Mouse (Mus musculus): Measurements from ENCODE around the gene Ccdc57. TPM values are rescaled to one million over a fixed set of nuclear protein-coding genes. Genes with fewer than 3 reads are reported as not detected.
"Not testable (repeated sequence)": the region's sequence is repeated elsewhere in the genome, so short reads cannot be mapped to it uniquely, and the experiment has no call there.

Ccdc57 gene
- total RNA-seq, 2 experiments from 2014 or later: 1.7 to 1.8 TPM

DNA sequence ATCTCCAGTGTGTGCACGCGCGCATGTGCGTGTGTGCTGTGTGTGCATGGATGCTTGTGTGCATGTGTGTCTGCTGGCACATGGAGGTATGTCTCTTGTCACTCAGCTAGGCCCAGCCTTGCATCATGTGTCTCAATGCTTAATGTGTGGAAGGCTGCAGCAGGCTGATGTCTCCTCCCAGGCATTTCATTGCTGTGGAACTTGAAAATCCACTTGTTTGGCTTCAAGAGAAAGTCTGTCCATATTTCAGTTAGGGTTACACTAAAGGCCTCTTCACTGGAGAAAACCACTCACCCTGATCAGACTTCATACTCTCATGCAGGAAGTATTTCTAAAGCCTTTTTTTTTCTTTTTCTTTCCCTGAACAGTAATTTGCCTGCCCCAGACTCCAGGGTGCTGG lies 79.5 kb downstream of the Ccdc57 start:
- DNase-seq: no peak
- intact Hi-C loops (cut with DNase I): no loop called here

DNA sequence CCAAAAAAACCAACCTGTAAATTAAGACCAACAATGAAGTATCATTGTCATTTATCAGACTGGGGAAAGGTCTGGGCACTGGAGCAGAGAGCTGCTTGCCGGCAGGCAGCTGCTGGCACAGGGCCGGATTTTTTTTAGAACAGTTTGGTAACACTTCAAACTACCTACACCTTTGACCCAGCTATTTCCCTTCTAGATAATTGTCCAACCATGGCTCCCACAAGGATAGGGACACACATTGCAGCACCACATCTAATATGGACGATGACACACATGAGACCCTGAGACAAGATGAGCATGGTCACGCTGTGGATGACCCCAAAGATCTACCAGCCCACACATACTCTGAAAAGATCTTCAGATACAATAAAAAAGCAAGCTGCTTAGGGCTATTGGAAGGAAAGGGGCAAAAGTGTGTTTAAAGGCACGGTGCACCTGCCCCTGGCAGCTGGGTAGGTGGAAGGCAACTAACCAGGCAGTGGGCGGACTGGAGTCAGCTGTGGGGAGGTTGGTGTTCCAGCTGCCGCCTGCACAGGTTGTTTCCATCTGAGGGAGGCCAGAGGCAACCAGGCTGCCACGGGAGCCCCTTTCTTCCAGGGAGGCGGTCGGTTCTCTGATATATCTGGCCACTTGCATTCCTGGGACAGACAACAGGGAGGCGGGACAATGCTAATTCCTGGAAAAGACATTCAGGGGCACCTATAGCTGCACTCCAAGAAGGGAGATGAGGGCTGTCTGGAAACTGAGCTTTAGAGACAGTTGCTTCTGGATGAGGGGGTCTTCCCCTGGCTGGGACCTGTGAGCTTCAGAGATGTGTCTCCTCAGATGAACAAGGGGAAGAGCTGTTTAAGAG lies 80.4 kb downstream of the Ccdc57 start:
- intact Hi-C loops (cut with DNase I): no loop called here
- peak; percentile 67 to 75 for DNase-seq

DNA sequence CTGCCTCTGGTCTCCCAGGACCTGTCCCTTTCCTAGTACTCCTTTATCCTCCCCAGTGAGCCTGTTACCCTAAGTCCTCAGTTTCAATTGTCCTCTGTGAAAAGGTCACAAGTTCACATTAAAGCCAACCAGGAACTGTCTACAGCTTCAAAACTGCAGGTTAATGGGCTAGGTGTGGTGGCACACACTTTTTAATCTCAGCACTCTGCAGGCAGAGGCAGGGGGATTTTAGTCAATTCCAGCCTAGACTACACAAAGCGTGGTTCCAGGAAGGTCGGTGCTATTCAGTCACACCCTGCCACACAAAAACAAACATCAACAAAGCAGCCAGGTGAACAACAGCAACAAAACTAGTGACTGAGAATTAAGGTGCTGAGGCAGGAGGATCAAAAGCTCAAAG lies 81.1 kb downstream of the Ccdc57 start:
- no peak for DNase-seq
- intact Hi-C loops (cut with DNase I): no loop called here

DNA sequence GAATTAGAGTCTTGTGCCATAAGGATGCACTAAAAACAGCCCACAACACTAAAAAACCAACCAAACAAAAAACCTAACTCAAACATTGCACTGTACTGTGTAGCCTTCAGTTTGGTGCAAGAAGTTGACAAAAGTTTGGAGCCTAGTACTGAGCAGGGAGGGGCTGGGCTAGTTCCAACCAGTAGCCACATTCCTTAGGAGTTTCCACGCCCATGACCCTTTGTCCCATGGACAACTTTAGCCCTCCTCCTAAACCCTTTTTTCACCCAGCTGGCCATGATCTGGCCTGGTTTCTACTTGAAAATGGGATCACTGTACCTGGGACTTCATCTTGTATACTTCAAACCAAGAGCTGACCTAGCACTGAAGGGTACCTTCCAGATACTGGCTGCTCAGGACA lies 81.5 kb downstream of the Ccdc57 start:
- DNase-seq: no peak

DNA sequence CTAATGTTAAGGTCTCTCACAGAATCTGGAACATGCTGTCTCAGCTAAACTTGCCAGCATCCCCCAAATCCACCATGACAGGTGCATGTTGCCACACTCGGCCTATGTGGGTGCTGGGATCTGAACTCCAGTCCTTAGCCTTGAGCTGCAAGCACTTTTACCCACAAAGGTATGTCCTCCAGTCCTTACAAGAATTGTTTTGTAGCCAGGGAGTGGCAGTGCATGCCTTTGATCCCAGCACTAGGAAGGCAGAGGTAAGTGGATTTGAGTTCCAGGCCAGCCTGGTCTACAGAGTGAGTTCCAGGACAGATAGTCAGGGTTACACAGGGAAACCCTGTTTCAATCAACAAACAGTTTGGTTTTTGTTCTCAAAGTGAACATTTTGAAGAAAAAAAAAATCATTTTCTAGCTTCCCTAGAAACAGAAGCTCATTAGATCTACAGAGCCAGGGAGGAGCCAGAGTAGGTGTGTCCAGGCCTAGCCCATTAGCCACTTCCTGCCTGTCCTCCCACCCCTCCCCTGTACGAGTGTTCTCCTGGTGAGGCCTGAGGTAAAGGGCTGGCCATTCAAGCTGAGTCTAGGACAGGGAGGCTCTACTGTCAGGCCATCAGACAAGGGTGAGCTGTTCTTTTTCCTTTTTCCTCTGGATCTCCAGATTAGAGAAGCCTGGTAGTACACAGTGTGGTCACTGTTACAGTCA lies 82.2 kb downstream of the Ccdc57 start:
- intact Hi-C loops (cut with DNase I): no loop called here

More for the DNA sequence above, 81.5 kb downstream of the Ccdc57 start:
- intact Hi-C loops (cut with DNase I): no loop called here

DNA sequence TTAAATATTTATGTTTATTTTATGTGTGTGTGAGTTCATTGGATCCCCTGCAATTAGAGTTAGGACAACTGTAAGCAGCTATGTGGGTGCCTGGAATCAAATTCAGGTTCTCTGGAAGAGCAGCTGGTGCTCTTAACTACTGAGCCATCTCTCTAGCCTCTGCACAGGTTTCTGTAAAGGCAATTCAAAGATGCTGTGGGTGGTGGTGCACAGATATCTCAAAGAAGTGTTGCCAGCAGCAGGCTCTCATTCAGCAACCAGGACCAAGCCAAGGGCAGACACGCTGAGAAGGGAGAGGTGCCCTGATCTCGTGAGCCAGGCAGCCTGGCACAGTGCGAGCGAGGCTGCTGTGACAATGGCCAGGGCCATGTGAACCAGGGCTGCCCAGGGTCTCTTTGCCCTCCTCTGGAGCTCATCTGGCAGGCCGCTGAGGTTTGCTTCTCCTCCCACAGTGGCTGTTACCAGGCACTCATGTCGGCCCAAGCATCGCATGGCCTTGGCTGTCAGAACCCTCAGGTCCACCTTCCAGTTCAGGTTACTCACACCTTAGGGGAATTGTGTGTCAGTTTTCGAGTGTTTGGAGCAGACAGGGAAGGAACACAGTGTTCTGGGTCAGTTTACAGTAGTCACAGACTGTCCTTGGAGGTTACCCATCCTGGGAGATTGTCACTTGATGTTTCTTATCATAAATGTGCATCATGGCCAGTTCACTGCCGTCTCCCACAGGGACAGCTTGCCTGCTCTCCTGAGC lies 85.8 kb downstream of the Ccdc57 start:
- intact Hi-C loops (cut with DNase I): no loop called here
- no peak for DNase-seq

More for the DNA sequence above, 82.2 kb downstream of the Ccdc57 start:
- DNase-seq: no peak

DNA sequence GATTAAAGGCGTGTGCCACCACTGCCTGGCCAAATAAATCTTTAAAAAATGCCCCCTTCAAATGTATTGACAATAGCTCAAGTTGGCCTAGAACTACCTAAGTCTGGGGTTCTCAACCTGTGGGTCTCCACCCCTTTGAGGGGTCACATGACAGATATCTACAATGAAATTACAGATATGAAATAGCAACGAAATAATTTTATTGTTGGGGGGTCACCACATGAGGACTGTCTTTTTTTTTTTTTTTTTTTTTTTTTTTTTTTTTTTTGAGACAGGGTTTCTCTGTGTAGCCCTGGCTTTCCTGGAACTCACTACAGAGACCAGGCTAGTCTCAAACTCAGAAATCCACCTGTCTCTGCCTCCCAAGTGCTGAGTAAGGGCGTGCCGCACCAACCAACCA lies 88.3 kb downstream of the Ccdc57 start:
- intact Hi-C loops (cut with DNase I): no loop called here
- DNase-seq: no peak

DNA sequence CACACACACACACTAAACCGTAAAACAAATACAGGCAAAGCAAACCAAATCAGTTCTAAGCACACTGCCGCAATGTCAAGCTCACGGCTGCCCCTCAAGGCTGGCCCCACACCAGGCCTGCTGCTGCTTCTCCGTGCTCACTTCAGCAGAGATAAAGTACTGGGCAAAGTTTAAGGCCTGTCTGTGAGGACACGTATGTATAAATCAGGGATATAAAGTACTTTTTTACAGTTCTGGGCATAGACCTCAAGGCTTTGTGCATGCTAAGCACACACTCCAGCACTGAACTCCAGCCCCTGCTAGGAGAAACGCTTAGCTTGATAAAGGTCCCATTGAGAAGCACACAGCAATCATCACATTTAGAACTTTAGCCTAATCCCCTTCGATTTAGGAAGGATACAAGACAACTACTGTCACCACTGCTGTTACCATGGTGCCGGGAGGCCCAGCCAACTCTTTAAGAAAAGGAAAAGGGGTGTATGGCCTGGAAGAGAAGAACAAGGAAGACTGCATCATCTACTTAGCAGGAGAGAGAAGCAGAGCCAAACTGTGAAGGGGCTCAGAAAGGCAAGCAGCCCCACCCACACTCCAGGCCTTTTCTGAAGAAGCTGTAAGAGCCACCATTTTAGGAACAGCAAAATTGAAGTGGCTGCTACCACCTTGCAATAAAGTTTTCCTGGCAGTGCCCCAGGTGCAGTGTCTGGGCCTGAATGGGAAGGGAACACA lies 99.0 kb downstream of the Ccdc57 start:
- intact Hi-C loops (cut with DNase I): no loop called here
- no peak for DNase-seq

DNA sequence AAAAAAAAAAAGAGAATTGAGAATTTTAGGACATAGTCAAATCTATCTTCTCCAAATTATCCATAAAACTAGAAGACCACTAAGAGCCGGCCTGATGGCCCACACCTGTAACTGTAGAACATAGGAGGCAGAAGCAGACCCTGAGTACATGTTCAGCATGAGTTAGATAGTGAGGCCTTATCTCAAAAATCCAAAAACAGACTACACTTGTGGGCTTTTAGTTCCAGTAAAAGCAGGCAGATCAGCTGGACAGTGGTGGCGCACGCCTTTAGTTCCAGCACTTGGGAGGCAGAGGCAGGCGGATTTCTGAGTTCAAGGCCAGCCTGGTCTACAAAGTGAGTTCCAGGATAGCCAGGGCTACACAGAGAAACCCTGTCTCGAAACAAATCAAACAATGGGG lies 99.7 kb downstream of the Ccdc57 start:
- intact Hi-C loops (cut with DNase I); DNase-seq: not testable (repeated sequence)

DNA sequence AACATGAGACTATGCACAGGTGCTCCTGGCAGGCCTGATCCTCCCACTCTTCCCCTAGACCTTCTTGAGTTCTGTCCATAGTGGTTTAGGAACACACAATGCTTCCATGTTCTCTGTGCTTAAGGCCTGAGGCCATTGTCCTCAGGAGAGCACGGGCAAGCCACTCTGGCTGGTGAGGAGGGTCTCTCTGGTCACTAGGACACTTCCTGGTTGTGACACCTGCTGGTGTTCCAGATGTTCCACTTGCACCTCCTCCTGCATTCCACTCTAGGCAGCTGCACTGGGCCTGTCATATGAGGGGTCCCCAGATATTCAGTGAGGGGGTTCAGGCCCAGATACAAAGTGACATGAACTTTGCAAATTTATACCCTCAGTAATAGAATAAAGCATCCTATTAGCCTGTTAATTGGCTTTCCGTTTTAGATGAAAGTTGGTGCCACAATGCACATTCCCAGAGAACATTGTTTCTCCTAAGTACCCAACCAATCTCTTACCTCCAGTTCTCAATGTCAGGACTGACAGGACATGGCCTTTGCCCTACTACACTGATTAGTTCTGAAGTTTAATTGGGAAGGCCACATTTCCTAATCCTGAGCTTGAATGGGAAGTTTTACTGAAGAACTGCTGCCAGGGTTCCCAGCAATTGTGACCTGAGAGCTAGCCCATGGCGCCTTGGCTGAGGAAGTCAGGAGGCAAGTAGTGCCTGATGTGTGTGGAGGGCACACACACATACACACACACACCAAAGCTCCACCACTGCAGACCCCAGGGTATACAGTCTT lies 100.8 kb downstream of the Ccdc57 start:
- intact Hi-C loops (cut with DNase I): no loop called here
- no peak for DNase-seq

DNA sequence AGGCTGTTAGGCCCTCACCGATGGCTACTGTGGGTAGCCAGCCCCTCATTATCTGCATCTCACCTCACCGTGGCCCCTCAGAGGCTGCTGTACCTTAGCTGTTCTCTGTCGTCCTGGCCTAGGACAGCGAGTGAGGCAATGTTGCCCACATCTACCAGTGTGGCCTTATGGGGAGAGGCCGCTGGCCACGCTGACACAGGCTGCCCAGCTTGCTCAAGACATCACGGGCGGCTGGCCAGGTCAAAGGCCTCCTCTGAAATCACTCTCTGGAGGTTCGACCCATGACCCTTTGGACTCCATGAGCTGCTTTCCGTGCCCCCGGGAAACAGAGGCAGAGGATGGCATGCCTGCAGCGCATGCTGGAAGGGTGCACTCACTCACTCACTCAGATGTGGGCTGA lies 102.0 kb downstream of the Ccdc57 start:
- DNase-seq: no peak
- intact Hi-C loops (cut with DNase I): no loop called here

DNA sequence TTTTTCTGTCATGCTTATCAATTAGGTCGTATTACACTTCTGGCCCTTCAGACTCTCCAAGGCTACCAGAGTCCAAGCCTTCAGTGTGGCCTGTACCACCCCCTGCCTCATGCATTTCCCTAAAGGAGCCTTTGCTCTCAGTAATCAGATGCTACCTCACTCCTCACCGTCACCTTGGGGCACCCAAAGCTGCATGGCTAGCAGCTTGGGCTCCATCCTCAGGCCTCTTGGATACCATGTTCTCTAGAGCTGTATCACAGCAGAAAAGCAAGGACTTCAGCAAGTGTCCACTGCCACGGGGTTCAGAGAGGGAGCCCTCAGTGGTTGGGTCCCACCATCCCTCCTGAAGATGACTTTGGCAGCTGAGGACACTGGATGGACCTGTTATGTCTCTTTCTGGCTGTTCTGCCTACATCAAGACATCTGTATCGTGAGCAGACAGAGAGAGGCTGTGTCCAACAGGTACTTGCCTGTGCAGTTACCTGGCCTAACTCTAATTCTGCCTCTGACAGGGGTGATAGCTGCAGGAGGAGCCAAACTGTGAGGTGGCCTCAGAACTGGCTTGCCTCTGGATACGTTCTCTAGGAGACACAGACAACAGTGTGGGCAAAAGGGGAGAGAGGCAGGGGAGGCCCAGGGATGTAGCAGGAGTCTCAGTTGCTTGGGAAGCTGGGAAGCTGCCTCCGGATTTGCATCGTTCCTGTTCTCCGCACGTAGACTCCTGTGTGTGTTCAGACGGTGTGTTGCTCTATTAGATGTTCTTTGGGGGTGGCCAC lies 102.7 kb downstream of the Ccdc57 start:
- no peak for DNase-seq

DNA sequence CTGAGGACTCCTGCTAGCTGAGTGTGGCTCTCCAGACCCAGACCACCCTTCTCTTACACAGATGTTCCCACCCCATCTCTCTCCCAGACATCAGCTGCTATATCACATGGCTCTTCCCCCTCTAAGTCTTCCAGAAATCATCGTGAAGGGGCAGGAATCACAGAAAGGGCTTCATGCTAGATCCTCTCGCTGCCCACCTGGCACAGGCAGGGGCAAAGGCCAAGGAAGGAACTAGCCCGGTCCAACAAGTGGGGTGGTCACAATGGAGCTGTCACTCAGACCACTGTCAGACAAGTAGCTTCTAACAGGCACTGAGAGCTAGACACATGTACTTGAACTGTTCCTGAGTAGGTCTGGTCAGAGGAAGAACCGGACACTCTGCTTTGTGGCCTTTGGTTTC lies 104.3 kb downstream of the Ccdc57 start:
- intact Hi-C loops (cut with DNase I): no loop called here
- no peak for DNase-seq

More for the DNA sequence above, 102.7 kb downstream of the Ccdc57 start:
- intact Hi-C loops (cut with DNase I): no loop called here

DNA sequence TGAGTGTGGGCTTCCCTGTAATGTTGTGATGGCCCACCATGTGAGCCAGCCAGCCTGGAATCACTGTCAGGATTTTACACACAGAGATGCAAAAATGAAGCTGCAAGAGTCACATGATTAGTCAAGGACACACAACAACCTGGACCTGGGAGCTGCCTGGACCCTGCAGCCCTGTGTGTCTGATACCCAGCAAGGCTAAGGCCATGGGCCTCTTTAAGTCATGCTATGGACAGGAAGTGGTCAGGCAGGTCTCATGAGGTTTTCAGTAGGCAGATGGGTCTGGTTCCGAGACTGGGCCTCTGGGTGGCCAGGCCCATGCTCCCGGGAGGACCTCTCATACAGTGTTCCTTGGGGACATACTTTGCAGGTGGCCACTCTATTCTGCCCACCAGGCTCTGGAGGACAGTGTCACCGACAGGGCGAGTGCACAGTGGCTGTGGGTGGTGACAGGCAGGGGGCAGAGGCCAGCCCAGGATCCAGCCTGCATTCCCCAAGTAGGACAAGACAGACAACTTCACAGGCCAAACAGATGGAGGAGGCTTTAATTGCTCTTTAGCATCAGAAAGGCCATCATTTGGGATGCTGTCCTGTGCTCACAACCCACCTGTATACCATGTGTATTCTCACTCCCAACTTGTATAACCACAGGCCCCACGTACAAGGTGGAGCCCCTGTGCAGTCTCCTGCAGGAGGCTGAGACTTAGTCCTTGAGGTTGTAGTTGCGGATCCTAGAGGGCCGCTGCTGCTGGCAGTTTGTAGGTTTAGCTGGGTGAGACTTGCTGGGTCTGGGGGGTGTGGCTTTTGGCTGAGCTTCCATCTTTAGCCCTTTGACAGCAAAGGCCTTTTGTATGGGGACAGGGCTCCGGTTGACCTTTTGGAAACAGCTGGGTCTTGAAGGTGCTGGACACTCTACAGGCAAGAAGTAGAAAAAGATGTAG lies 106.4 kb downstream of the Ccdc57 start:
- no peak for DNase-seq
- intact Hi-C loops (cut with DNase I): no loop called here

DNA sequence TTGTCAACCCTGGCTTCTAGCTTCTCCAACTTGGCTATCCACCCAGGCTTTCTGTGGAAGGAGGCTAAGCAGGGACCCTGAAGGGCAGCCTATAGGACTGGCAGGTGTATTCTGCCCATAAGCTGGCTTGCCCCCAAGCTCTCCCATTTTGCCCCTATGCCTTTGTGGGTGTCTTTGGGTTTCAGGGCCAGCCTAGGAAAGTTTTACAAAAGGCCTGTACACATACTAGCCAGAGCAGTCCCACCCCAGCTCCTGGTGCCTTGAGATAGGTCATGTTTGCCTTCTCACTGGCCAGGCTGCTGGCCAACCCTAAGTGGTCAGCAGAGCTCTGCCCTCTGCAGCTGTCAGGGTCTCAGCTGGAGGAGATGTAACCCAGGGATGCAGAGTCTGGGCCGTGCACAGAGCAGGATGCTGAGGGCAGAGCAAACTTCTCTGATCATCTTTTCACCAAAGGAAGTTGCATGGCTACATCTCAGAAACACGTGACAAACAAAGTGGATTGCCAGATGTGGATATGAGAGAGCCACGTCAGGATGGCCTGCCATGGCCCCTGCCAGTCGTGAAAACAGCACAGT lies 107.3 kb downstream of the Ccdc57 start:
- DNase-seq: peak; percentile 26 to 39

DNA sequence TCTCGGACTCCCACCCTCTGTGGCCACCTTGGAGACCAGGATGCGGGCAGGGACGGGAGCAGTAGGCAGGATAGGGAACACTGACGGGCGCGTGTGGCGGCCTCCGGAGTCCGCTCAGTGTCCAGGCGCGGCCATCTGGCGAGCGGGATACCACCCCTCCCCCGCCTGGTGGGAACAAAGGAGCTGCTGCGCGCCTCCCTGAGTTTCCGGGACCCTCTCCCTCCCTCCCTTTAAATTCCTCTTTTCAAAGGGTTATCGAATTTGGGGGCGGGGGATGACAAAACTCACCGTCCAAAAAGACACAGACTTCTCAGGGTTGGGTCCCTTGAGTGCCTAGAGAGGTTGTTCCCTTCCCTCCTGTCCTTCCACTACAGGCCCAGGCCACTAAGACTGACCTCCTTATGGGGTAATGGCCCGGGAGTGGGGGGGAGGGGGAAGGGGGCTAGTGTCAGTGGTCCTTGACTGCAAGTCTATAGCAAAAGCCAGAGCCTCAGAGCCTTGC lies 107.8 kb downstream of the Ccdc57 start:
- intact Hi-C loops (cut with DNase I): loop anchor here (5.0 kb wide), 1 partner anchor 82 kb away; no protein-coding TSS in a partner anchor
- no peak for DNase-seq

More for the DNA sequence above, 107.3 kb downstream of the Ccdc57 start:
- intact Hi-C loops (cut with DNase I): no loop called here
